Mouse (Mus musculus) embryonic facial prominence, embryonic 11.5 days (tissue): ENCODE results near the gene Slc5a10. TPM values are rescaled to one million over a fixed set of nuclear protein-coding genes. Genes with fewer than 3 reads are reported as not detected.

ENCODE experiments used
- ATAC-seq: fragments of 200-750 bp; cut with Nextera tagmentation; replicated peaks from 2 replicates; pipeline ENCODE4 v1.8.0; 2017; ENCODE audit warnings: low read depth; ENCODE audit not compliant: insufficient number of reproducible peaks, low FRiP score, low TSS enrichment
- DNase-seq: peaks from one replicate; pipeline ENCODE4 v3.0.0-alpha.2; 2015; ENCODE audit warnings: low spot score
- H3K27ac ChIP-seq: fragments of 300-500 bp; sonication (generic); replicated peaks from 2 replicates; pipeline ENCODE4 v1.5.1; 2014; ENCODE audit warnings: mild to moderate bottlenecking, low read depth, low read length, control low read depth
- H3K27me3 ChIP-seq: fragments of 300-500 bp; sonication (generic); 2 replicates; pipeline ENCODE4 v1.6.1; 2014; ENCODE audit warnings: mild to moderate bottlenecking, low read length, moderate library complexity, mixed read lengths; ENCODE audit not compliant: control insufficient read depth, insufficient read depth
- H3K36me3 ChIP-seq: fragments of 300-500 bp; sonication (generic); replicated peaks from 2 replicates; pipeline ENCODE4 v1.6.1; 2014; ENCODE audit warnings: low read depth, mild to moderate bottlenecking, low read length, moderate library complexity, mixed read lengths; ENCODE audit not compliant: control insufficient read depth, insufficient read depth
- H3K4me1 ChIP-seq: fragments of 300-500 bp; sonication (generic); 2 replicates; pipeline ENCODE4 v1.6.1; 2014; ENCODE audit warnings: low read length, mixed read lengths; ENCODE audit not compliant: control insufficient read depth, insufficient read depth
- H3K4me2 ChIP-seq: fragments of 300-500 bp; sonication (generic); 2 replicates; pipeline ENCODE4 v1.6.1; 2014; ENCODE audit warnings: low read depth, mild to moderate bottlenecking, control low read depth, low read length, moderate library complexity
- H3K4me3 ChIP-seq: fragments of 300-500 bp; sonication (generic); 2 replicates; pipeline ENCODE4 v1.5.1; 2014; ENCODE audit warnings: low read depth, low read length, control low read depth
- H3K9ac ChIP-seq: fragments of 300-500 bp; sonication (generic); replicated peaks from 2 replicates; pipeline ENCODE4 v1.6.1; 2014; ENCODE audit warnings: mild to moderate bottlenecking, control low read depth, low read length
- H3K9me3 ChIP-seq: fragments of 300-500 bp; sonication (generic); replicated peaks from 2 replicates; pipeline ENCODE4 v1.6.1; 2016; ENCODE audit warnings: mild to moderate bottlenecking, low read length, inconsistent platforms, mixed read lengths; ENCODE audit not compliant: control insufficient read depth
- WGBS: fragments of 180-500 bp; shearing (Covaris S2); extraction: QIAGEN DNeasy Blood & Tissue Kit; methylation state at CpG from one replicate; pipeline ENCODE4 v1.1.7; 2014; 5-methylcytosine and 5-hydroxymethylcytosine counted together
- polyA plus RNA-seq: library from polyadenylated mRNA; unstranded; fragments of >200 nt; fragmentation: Nextera tagmentation; extraction: Ambion mirVana; gene quantifications from 2 replicates; pipeline ENCODE4 v1.2.1, GENCODE M21; 2014

Gene Slc5a10
- polyA plus RNA-seq, 1 experiment from 2014 or later = not detected

DNA sequence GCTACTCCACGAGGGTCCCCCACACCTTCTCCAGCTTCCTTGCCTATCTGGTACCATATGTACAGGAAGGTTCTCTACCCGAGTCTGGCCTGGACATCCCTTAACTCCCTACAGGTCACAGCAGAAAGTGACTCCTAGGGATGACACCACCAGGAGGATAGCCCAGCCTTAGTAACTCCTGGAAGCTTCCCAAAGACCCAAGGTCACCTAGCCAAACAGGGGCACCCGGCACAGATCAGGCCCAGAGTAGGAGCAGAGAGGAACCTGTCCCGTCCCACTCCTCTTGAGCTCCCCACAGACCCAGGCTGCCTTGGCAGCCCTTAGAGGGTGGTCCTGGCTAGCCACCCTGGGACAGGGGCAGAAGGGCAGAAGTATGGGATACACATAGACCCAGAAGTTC lies 55.2 kb downstream of the Slc5a10 start:
- H3K4me3 ChIP-seq = no peak overlapping the region
- no peaks in the 10 kb centered on the region for H3K36me3 ChIP-seq
- WGBS = 80% methylated on average over 4 of the region's 4 CpGs
- no peak overlapping the region for H3K27ac ChIP-seq
- DNase-seq (no peak), ATAC-seq (0 out of 2 replicates have a peak, but pooled peaks have one; percentile 8)
- H3K4me2 ChIP-seq = no peak overlapping the region
- H3K27me3 ChIP-seq = no peaks in the 10 kb centered on the region
- no peaks in the 10 kb centered on the region for H3K9me3 ChIP-seq
- no peaks in the 10 kb centered on the region for H3K4me1 ChIP-seq
- no peak overlapping the region for H3K9ac ChIP-seq

DNA sequence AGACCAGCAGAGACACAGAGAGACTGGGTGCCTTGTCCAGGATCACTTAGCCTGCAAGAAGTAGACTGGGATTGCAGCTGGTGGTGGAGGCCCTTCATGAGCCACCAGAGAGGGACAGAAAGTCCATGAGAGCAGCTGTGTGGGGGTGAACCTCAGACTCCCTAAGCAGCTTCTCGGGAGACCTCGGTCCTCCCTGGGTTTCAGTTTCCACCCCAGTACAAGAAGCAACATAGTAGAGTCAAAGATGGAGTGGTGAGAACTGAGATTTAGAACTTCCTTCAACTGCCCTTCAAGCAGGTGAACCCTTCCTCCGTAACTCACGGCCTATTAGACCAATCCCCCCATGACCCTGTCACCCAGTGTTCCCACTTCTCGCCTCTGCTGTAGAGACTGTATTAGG lies 58.4 kb downstream of the Slc5a10 start:
- Histone ChIP-seq H3K4me1 (no peaks in the 10 kb centered on the region; the same call in 1 of the 2 replicates), H3K4me2 (no peak overlapping the region), H3K27me3 (no peaks in the 10 kb centered on the region), H3K4me3 (no peak overlapping the region), H3K27ac (no peak overlapping the region), H3K9me3 (no peaks in the 10 kb centered on the region), H3K36me3 (no peaks in the 10 kb centered on the region), H3K9ac (no peak overlapping the region)
- ATAC-seq (no peak), DNase-seq (no peak)
- WGBS = 88% methylated on average over 5 of the region's 5 CpGs

DNA sequence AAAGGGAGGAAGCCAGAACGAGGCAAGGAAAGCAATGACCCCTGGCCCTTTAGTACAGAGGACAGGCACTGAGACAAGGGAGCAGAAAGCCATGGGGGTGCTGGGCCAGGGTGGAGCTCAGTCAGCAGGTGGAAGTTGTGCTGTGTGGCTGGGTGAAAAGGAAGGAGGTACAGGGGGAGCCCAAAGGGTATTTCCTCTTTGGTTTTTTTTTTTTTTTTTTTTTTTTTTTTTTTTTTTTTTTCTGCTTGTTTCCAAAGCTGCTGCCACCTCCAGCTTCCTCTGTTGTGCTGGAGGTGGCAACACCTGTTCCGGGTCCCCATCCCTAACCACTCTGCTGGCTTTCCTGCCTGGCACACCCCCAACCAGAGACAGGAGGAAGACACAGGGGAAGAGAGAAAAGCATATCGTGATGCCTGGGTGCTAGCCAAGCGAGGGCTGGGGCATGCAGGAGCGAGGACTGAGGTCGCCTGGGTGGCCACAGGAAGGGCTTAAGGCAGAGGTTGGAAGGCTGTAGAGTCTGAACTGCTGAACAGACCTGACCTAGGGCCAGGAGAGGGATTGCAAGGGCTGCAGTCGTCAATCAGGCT lies 59.7 kb downstream of the Slc5a10 start:
- Histone ChIP-seq H3K4me1 (no peaks in the 10 kb centered on the region; the same call in 1 of the 2 replicates), H3K4me3 (no peak overlapping the region), H3K27ac (no peak overlapping the region), H3K4me2 (no peak overlapping the region), H3K9me3 (no peaks in the 10 kb centered on the region), H3K27me3 (no peaks in the 10 kb centered on the region), H3K9ac (no peak overlapping the region), H3K36me3 (no peaks in the 10 kb centered on the region)
- no peak for ATAC-seq
- 72% methylated on average over 7 of the region's 7 CpGs for WGBS
- DNase-seq = no peak

DNA sequence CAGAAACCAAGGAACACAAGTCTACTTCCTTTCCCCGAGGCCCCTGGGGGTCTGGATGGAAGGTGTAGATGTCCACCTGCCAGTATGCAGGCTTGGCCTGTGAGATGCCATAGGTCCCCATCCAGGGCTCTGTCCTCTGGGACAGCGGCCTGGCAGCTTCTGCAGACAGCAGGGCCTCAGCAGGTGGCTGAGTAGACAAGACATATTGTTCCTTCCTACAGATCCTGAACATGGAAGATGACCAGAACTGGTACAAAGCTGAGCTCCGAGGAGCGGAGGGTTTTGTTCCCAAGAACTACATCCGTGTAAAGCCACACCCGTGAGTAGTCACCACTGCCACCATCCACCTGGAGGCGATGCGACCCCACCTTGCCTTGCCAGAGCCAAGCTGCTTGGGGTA lies 60.6 kb downstream of the Slc5a10 start:
- DNase-seq (no peak), ATAC-seq (no peak)
- H3K4me3 ChIP-seq = no peak overlapping the region
- no peaks in the 10 kb centered on the region; the same call in 1 of the 2 replicates for H3K4me1 ChIP-seq
- 90% methylated on average over 8 of the region's 8 CpGs for WGBS
- no peak overlapping the region for H3K4me2 ChIP-seq
- no peaks in the 10 kb centered on the region for H3K27me3 ChIP-seq
- H3K9ac ChIP-seq = no peak overlapping the region
- no peaks in the 10 kb centered on the region for H3K9me3 ChIP-seq
- no peak overlapping the region for H3K27ac ChIP-seq
- H3K36me3 ChIP-seq = no peaks in the 10 kb centered on the region

DNA sequence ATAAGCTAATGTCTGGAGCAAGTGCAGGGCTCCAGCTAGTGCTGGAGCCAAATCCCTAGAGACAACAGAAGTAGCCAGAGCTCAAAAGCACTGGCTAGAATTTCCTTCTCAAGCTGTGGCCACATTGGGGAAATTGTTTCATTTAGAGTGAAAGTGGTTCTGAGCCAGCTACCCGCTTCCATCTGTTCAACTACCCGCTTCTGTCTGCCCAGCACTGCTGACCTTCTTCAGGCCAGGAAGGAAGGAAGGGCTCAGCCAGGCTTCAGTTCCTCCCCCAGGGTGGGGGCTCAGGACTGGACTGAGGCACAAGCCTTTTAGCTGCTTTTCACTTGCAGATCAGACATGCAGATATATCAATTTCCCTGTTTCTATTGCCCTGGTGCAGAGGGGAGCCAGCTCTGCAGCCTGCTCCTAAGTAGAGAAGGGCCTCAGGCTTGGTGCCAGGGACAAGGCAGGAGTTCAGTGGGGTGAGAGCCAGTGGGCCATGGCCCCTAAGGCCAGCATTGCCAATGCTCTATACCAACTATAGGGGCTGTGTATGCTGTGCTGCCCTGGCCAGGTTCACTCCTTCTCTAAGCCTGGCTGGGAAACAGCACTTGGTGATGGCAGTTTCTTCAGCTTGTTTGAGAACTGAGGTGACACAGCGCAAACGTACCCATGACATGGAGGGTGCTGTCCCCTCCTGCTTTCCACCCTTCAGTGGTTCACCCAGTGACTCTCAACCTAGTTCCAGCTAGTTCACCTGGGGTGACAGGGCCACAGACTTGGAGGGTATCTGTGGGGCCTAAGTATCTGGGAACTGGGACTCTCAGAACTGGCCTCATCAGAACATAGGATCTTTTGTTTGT lies 61.4 kb downstream of the Slc5a10 start:
- Histone ChIP-seq H3K27me3 (no peaks in the 10 kb centered on the region), H3K4me3 (no peak overlapping the region), H3K9me3 (no peaks in the 10 kb centered on the region), H3K9ac (no peak overlapping the region), H3K4me2 (no peak overlapping the region), H3K4me1 (no peaks in the 10 kb centered on the region; the same call in 1 of the 2 replicates), H3K27ac (no peak overlapping the region), H3K36me3 (no peaks in the 10 kb centered on the region)
- no peak for ATAC-seq
- 68% methylated on average over 4 of the region's 4 CpGs for WGBS
- no peak for DNase-seq

DNA sequence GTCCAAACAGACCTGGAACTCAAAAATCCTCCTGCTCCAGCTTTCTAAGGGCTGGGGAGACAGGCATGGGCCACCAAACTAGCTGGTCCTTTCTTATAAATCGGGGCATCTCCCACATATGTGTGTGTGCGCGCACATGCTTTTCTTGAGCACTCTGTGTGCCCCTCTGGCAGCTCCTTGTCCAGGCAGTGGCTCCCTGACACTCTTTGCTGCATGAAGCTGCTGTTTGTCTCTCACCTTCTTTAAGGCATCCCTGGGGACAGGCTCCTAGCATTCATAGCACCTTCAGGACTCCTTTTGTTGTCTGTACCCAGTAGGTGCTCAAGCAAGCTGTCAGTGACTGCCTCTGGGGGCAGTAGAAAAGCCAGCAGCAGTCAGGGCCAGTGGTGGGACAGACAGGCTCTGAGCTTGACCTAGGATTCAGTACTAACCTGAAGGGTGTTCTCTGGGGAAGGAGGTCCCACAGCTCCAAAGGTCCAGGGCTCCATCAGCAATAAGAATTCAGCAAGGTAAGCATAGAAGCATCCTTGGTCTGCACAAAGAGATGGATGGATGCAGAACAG lies 62.2 kb downstream of the Slc5a10 start:
- Histone ChIP-seq H3K27ac (no peak overlapping the region), H3K36me3 (no peaks in the 10 kb centered on the region), H3K9me3 (no peaks in the 10 kb centered on the region), H3K27me3 (no peaks in the 10 kb centered on the region), H3K4me3 (no peak overlapping the region), H3K9ac (no peak overlapping the region), H3K4me2 (no peak overlapping the region), H3K4me1 (no peaks in the 10 kb centered on the region; the same call in 1 of the 2 replicates)
- WGBS = 86% methylated on average over 3 of the region's 3 CpGs
- ATAC-seq (no peak), DNase-seq (no peak)

DNA sequence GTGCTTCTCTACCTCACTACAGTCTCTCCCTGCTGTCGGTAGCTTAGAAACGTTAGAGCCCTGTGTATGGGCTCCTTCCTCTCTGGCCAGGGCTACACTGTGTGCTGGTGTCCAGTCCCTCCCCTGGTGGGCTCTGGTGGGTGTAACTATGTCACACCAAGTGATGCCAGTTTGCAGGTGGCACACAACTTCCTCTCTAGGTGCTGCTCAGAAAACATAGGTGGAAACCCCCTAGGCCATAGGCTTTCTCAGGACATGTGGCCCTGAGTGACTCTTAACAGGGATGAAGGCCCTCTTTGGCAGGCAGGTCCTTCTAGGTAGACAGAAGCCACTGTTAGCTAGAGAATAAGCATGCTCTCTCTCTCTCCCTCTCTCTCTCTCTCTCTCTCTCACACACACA lies 63.2 kb downstream of the Slc5a10 start:
- Histone ChIP-seq H3K9me3 (no peaks in the 10 kb centered on the region), H3K4me3 (no peak overlapping the region), H3K4me2 (no peak overlapping the region), H3K27ac (no peak overlapping the region), H3K27me3 (no peaks in the 10 kb centered on the region), H3K4me1 (no peaks in the 10 kb centered on the region; the same call in 1 of the 2 replicates), H3K36me3 (no peaks in the 10 kb centered on the region), H3K9ac (no peak overlapping the region)
- ATAC-seq (no peak), DNase-seq (no peak)
- WGBS = 78% methylated on average over 2 of the region's 2 CpGs
